Mouse (Mus musculus): ENCODE results near the gene Bglap3. TPM values are rescaled to one million over a fixed set of nuclear protein-coding genes. Genes with fewer than 3 reads are reported as not detected.

Gene Bglap3
- polyA plus RNA-seq, 1 experiment from 2014 or later = not detected

DNA sequence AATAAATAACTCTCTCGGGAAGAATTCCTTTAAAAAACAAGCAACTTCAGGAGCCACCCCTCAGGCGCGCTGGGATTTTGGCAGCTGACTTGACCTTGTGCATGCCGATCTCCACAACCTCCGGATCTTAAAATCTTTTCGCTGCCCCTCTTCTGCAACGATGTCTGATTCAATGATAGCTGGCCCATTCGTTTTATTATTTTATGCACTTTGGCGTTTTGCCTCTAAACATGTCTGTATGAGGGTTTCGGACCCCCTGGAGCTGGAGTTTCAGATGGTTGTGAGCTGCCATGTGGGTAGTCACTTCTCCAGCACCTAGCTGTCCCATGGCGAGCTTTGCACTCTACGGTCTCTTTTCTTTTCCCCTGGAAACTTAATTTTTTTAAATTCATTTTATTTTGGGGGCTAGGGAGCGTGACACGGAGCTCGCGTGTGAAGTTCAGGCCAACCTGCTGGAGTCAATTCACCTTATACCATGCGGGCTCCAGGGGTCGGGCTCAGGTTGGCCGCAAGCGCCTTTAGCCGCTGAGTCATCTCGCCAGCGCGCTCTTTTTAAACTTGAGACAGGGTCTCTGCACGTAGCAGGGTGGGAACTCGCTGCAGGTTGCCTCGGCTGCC is 37.0 kb downstream of the Bglap3 start:
- H3K9me3 ChIP-seq (replicated peaks; ENCODE audit: control insufficient read depth, low read length) = no peaks in the 10 kb centered on the region
- DNase-seq (ENCODE audit: low spot score) (no peak), ATAC-seq (peak; percentile 57)

DNA sequence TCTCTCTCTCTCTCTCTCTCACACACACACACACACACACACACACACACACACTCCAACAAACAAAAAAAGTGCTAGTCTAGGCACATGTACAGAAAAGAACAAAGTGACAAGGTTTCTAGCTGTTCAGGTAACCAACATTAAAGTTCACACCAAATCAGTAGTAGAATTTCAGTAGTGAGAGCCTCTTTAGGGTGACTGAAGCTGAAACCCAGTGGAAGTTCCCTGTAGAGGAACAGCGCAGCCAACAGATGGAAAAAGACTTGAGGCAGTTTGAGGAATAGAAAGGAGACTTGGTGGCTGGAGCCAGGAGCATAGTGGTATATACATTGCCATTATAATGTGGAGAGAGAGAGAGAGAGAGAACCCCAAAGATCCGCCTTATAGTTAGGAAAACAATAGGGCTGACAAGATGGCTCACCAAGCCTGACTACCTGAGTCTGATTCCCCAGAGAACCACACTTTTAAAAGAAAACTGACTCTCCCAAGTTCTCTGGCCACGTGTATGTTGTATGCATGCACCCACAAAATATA is 37.6 kb downstream of the Bglap3 start:
- 35% methylated on average over 3 of the region's 3 CpGs for WGBS
- ATAC-seq = no peak

More for the DNA sequence above, 37.0 kb downstream of the Bglap3 start:
- Histone ChIP-seq H3K4me3 (ENCODE audit: low read depth, low read length) (peak overlapping the region; percentile 70), H3K4me1 (ENCODE audit: control insufficient read depth, insufficient read depth, low read length) (peaks cover 10% of the 10 kb centered on the region; the same call in 1 of the 2 replicates), H3K9ac (ENCODE audit: low read length) (peak overlapping the region; percentile 91), H3K4me2 (ENCODE audit: low read length) (peak overlapping the region; percentile 78), H3K36me3 (ENCODE audit: control insufficient read depth, insufficient read depth, low read length) (peaks cover under 1% of the 10 kb centered on the region; the same call in 1 of the 2 replicates), H3K27me3 (replicated peaks; ENCODE audit: control insufficient read depth, insufficient read depth, low read length) (no peaks in the 10 kb centered on the region), H3K27ac (ENCODE audit: low read depth, low read length) (peak overlapping the region; percentile 80)
- under 1% methylated on average over 27 of the region's 27 CpGs for WGBS

DNA sequence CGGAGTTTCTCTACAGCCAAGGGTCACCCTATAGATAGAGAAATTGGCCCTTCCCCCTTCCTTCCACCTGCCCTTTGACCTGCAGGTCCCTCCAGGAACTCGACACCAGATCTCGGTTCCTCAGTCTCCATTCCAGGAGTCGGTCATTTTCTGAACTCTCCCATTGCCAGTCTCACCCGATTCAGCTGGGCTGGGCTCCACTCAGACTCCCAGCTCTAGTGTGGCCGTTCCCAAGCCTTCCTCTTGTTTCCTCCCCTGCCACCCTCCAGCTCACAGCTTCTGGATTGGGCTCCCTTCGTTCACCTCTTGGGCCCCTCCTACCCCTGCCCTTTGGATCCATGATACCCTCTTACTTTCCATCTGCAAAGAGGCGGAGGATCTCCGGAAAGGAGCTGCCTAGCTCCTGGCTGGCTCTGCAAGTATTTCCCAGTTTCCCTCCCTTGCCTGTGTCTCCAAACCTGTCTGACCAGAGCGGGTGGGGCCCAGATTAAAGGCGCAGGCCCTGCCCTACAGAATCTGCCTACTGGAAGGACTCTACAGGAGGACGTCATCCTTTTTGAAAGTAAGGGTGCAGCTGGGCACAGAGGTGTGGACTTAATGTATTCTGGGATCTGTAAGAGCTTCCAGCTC is 38.4 kb downstream of the Bglap3 start:
- DNase-seq (ENCODE audit: low spot score) (no peak), ATAC-seq (no peak)
- Histone ChIP-seq H3K36me3 (ENCODE audit: control insufficient read depth, insufficient read depth, low read length) (0 out of 2 replicates have a peak, but pooled peaks cover 4% of the 10 kb centered on the region), H3K9ac (ENCODE audit: low read length) (no peak overlapping the region), H3K4me2 (ENCODE audit: low read length) (no peak overlapping the region), H3K27ac (ENCODE audit: low read depth, low read length) (no peak overlapping the region), H3K27me3 (replicated peaks; ENCODE audit: control insufficient read depth, insufficient read depth, low read length) (no peaks in the 10 kb centered on the region), H3K4me3 (ENCODE audit: low read depth, low read length) (no peak overlapping the region), H3K4me1 (ENCODE audit: control insufficient read depth, insufficient read depth, low read length) (peaks cover 10% of the 10 kb centered on the region; the same call in 1 of the 2 replicates), H3K9me3 (replicated peaks; ENCODE audit: control insufficient read depth, low read length) (no peaks in the 10 kb centered on the region)
- WGBS = 62% methylated on average over 12 of the region's 12 CpGs

More for the DNA sequence above, 37.6 kb downstream of the Bglap3 start:
- Histone ChIP-seq H3K36me3 (ENCODE audit: control insufficient read depth, insufficient read depth, low read length) (no peaks in the 10 kb centered on the region), H3K4me3 (ENCODE audit: low read depth, low read length) (peak overlapping the region; percentile 70), H3K4me2 (ENCODE audit: low read length) (peak overlapping the region; percentile 78), H3K9me3 (replicated peaks; ENCODE audit: control insufficient read depth, low read length) (no peaks in the 10 kb centered on the region), H3K27me3 (replicated peaks; ENCODE audit: control insufficient read depth, insufficient read depth, low read length) (no peaks in the 10 kb centered on the region), H3K27ac (ENCODE audit: low read depth, low read length) (no peak overlapping the region), H3K9ac (ENCODE audit: low read length) (peak overlapping the region; percentile 91), H3K4me1 (ENCODE audit: control insufficient read depth, insufficient read depth, low read length) (peaks cover 10% of the 10 kb centered on the region; the same call in 1 of the 2 replicates)
- DNase-seq (ENCODE audit: low spot score) = no peak

DNA sequence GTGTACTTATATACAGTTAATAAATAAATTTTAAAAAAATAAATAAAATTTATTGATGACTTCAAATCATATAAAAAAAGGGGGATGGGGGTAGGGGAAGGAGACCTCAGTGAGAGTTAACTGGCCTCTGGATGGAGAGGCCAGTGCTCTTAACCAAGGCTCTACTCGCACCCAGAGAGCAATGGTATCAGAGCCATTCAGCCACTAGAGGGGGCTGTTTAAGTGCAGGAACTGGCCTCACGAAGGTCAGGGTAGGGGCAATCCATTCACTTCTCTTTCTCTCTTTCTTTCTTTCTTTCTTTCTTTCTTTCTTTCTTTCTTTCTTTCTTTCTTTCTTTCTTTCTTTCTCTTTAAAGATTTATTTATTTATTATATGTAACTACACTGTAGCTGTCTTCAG is 41.3 kb downstream of the Bglap3 start:
- Histone ChIP-seq H3K4me3 (ENCODE audit: low read depth, low read length) (no peak overlapping the region), H3K9ac (ENCODE audit: low read length) (no peak overlapping the region), H3K9me3 (replicated peaks; ENCODE audit: control insufficient read depth, low read length) (no peaks in the 10 kb centered on the region), H3K27me3 (replicated peaks; ENCODE audit: control insufficient read depth, insufficient read depth, low read length) (no peaks in the 10 kb centered on the region), H3K4me2 (ENCODE audit: low read length) (no peak overlapping the region), H3K27ac (ENCODE audit: low read depth, low read length) (no peak overlapping the region), H3K4me1 (ENCODE audit: control insufficient read depth, insufficient read depth, low read length) (0 out of 2 replicates have a peak, but pooled peaks cover 2% of the 10 kb centered on the region), H3K36me3 (ENCODE audit: control insufficient read depth, insufficient read depth, low read length) (peaks cover 12% of the 10 kb centered on the region; the same call in 1 of the 2 replicates)
- 19% methylated on average over 2 of the region's 2 CpGs for WGBS
- peak; percentile 23 for DNase-seq (ENCODE audit: low spot score)
- no peak for ATAC-seq

DNA sequence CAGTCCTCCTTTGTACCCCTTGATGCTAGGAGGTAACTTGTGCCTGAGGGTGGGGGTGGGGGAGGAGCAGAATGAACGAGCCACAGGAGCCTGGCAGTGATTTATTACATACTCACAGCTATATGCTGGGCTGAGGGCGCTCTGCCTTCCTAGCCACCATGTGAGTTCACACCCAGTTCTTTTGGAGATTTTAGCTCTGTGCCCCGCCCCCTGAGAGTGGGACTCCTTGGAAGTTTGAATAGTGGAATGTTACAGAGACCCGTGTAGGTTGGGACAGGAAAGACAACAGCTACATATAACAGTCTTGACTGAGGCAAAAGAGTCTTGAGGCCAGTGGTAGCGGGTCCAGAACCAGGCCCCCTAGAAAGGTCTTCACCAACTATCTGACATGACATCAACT is 43.6 kb downstream of the Bglap3 start:
- Histone ChIP-seq H3K9ac (ENCODE audit: low read length) (no peak overlapping the region), H3K4me3 (ENCODE audit: low read depth, low read length) (no peak overlapping the region), H3K27me3 (replicated peaks; ENCODE audit: control insufficient read depth, insufficient read depth, low read length) (no peaks in the 10 kb centered on the region), H3K9me3 (replicated peaks; ENCODE audit: control insufficient read depth, low read length) (no peaks in the 10 kb centered on the region), H3K4me1 (ENCODE audit: control insufficient read depth, insufficient read depth, low read length) (peaks cover 7% of the 10 kb centered on the region), H3K4me2 (ENCODE audit: low read length) (no peak overlapping the region), H3K36me3 (ENCODE audit: control insufficient read depth, insufficient read depth, low read length) (peaks cover 12% of the 10 kb centered on the region; the same call in 1 of the 2 replicates), H3K27ac (ENCODE audit: low read depth, low read length) (no peak overlapping the region)
- WGBS = 88% methylated on average over 5 of the region's 5 CpGs
- DNase-seq (ENCODE audit: low spot score) (no peak), ATAC-seq (no peak)

DNA sequence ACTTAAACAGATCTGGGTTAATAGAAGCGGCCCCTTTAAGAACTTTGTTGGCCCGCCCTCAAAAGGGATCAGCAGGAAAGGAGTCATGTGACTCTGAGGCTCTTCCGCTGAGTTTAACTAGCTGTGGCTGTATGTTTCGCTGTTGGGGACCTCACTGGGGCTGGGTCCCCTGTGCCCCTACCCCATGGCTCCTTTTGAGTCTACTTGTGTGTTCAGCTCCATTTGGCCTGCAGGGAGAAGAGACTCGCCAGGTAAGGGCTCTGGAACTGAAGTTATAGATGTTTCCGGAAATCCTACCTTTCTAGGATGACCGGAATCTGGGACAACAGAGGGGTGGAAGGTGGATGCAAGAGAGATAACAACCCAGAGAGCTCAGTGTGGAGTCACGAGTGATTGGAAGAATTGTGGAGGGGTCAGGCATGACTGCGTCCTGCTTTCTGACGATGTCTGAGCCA is 47.6 kb downstream of the Bglap3 start, which contains the start of gene Glmp:
TSS of gene Glmp (plus strand) at position 73 of the 455 bp plus-strand sequence.
- peak within 1 kb of the TSS; percentile 77 for H3K9ac ChIP-seq (ENCODE audit: low read length)
- 4% methylated on average over 10 of the region's 10 CpGs for WGBS
- ATAC-seq (peak; percentile 82), DNase-seq (ENCODE audit: low spot score) (peak; percentile 88)
- H3K36me3 ChIP-seq (ENCODE audit: control insufficient read depth, insufficient read depth, low read length) = peaks cover 48% of the 10 kb centered on the region
- H3K4me3 ChIP-seq (ENCODE audit: low read depth, low read length) = peak within 1 kb of the TSS; percentile 65
- H3K4me2 ChIP-seq (ENCODE audit: low read length) = peak within 1 kb of the TSS; percentile 81
- no peaks in the 10 kb centered on the region for H3K9me3 ChIP-seq (replicated peaks; ENCODE audit: control insufficient read depth, low read length)
- H3K27me3 ChIP-seq (replicated peaks; ENCODE audit: control insufficient read depth, insufficient read depth, low read length) = no peaks in the 10 kb centered on the region
- H3K27ac ChIP-seq (ENCODE audit: low read depth, low read length) = peak within 1 kb of the TSS; percentile 14; the same call in 1 of the 2 replicates
- H3K4me1 ChIP-seq (ENCODE audit: control insufficient read depth, insufficient read depth, low read length) = peaks cover 7% of the 10 kb centered on the region

Other genes with a start within 250 kb of the Bglap3 start
- gene Mef2d, start 230.4 kb downstream of the Bglap3 start, polyA plus RNA-seq (2014; fragmentation: Nextera tagmentation; extraction: Ambion mirVana) = 17.3 and 20.4 TPM in 2 replicates
- 0.25 TPM in 1 of 2 replicates, not detected in the other for gene Rhbg, start 118.0 kb downstream of the Bglap3 start, polyA plus RNA-seq (2014; fragmentation: Nextera tagmentation; extraction: Ambion mirVana)
- gene Gm38392, start 85.5 kb downstream of the Bglap3 start, polyA plus RNA-seq (2014; fragmentation: Nextera tagmentation; extraction: Ambion mirVana) = 0.18 and 0.22 TPM in 2 replicates
- gene Tsacc, start 75.7 kb downstream of the Bglap3 start, polyA plus RNA-seq (2014; fragmentation: Nextera tagmentation; extraction: Ambion mirVana) = 7.4 and 9.1 TPM in 2 replicates
- gene Cct3, start 75.6 kb downstream of the Bglap3 start, polyA plus RNA-seq (2014; fragmentation: Nextera tagmentation; extraction: Ambion mirVana) = 578 and 616 TPM in 2 replicates
- gene Glmp, start 47.7 kb downstream of the Bglap3 start, polyA plus RNA-seq (2014; fragmentation: Nextera tagmentation; extraction: Ambion mirVana) = 57.5 and 63.4 TPM in 2 replicates
- 0.91 and 1.4 TPM in 2 replicates for gene Tmem79, start 36.6 kb downstream of the Bglap3 start, polyA plus RNA-seq (2014; fragmentation: Nextera tagmentation; extraction: Ambion mirVana)
- gene Smg5, start 36.5 kb downstream of the Bglap3 start, polyA plus RNA-seq (2014; fragmentation: Nextera tagmentation; extraction: Ambion mirVana) = 36.0 and 44.8 TPM in 2 replicates
- gene Paqr6, start 8.2 kb downstream of the Bglap3 start, polyA plus RNA-seq (2014; fragmentation: Nextera tagmentation; extraction: Ambion mirVana) = 0.22 and 0.30 TPM in 2 replicates
- not detected in 2 replicates for gene Bglap2, start 6.0 kb upstream of the Bglap3 start, polyA plus RNA-seq (2014; fragmentation: Nextera tagmentation; extraction: Ambion mirVana)
- not detected in 2 replicates for gene Bglap, start 11.7 kb upstream of the Bglap3 start, polyA plus RNA-seq (2014; fragmentation: Nextera tagmentation; extraction: Ambion mirVana)
- 63.2 and 70.6 TPM in 2 replicates for gene Pmf1, start 37.6 kb upstream of the Bglap3 start, polyA plus RNA-seq (2014; fragmentation: Nextera tagmentation; extraction: Ambion mirVana)
- gene Slc25a44, start 52.4 kb upstream of the Bglap3 start, polyA plus RNA-seq (2014; fragmentation: Nextera tagmentation; extraction: Ambion mirVana) = 30.8 and 36.1 TPM in 2 replicates
- gene Sema4a, start 88.4 kb upstream of the Bglap3 start, polyA plus RNA-seq (2014; fragmentation: Nextera tagmentation; extraction: Ambion mirVana) = 12.2 and 15.2 TPM in 2 replicates
- gene Lmna, start 137.2 kb upstream of the Bglap3 start, polyA plus RNA-seq (2014; fragmentation: Nextera tagmentation; extraction: Ambion mirVana) = 18.0 and 28.5 TPM in 2 replicates
- gene Mex3a, start 159.7 kb upstream of the Bglap3 start, polyA plus RNA-seq (2014; fragmentation: Nextera tagmentation; extraction: Ambion mirVana) = 48.8 and 50.1 TPM in 2 replicates
- gene Rab25, start 175.6 kb upstream of the Bglap3 start, polyA plus RNA-seq (2014; fragmentation: Nextera tagmentation; extraction: Ambion mirVana) = not detected in 2 replicates
- 107 and 122 TPM in 2 replicates for gene Lamtor2, start 180.3 kb upstream of the Bglap3 start, polyA plus RNA-seq (2014; fragmentation: Nextera tagmentation; extraction: Ambion mirVana)
- gene Ubqln4, start 181.0 kb upstream of the Bglap3 start, polyA plus RNA-seq (2014; fragmentation: Nextera tagmentation; extraction: Ambion mirVana) = 40.5 and 43.3 TPM in 2 replicates
- gene Ssr2, start 203.1 kb upstream of the Bglap3 start, polyA plus RNA-seq (2014; fragmentation: Nextera tagmentation; extraction: Ambion mirVana) = 135 and 155 TPM in 2 replicates
- 90.6 and 122 TPM in 2 replicates for gene Arhgef2, start 233.2 kb upstream of the Bglap3 start, polyA plus RNA-seq (2014; fragmentation: Nextera tagmentation; extraction: Ambion mirVana)

Measured in forebrain, embryonic 14.5 days (tissue).